Mouse (Mus musculus) neural tube, embryonic 14.5 days (tissue): ENCODE results near the gene Znfx1. TPM values are rescaled to one million over a fixed set of nuclear protein-coding genes. Genes with fewer than 3 reads are reported as not detected.

Experiments used
- ATAC-seq: fragments of 200-750 bp; cut with Nextera tagmentation; 2 replicates; pipeline ENCODE4 v1.8.0; 2017; ENCODE audit warnings: low read depth, mild to moderate bottlenecking, moderate TSS enrichment, moderate library complexity
- H3K27ac ChIP-seq: fragments of 300-500 bp; sonication (generic); 2 replicates; pipeline ENCODE4 v1.5.1; 2014; ENCODE audit warnings: low read depth, mild to moderate bottlenecking, control low read depth, low read length, moderate library complexity, mixed read lengths
- H3K27me3 ChIP-seq: fragments of 300-500 bp; sonication (generic); 2 replicates; pipeline ENCODE4 v1.6.1; 2014; ENCODE audit warnings: low read length; ENCODE audit not compliant: control insufficient read depth, insufficient read depth
- H3K36me3 ChIP-seq: fragments of 300-500 bp; sonication (generic); 2 replicates; pipeline ENCODE4 v1.6.1; 2014; ENCODE audit warnings: low read length, mixed read lengths; ENCODE audit not compliant: control insufficient read depth, insufficient read depth
- H3K4me1 ChIP-seq: fragments of 300-500 bp; sonication (generic); 2 replicates; pipeline ENCODE4 v1.6.1; 2014; ENCODE audit warnings: low read length; ENCODE audit not compliant: control insufficient read depth, insufficient read depth
- H3K4me2 ChIP-seq: fragments of 300-500 bp; sonication (generic); 2 replicates; pipeline ENCODE4 v1.6.1; 2014; ENCODE audit warnings: mild to moderate bottlenecking, low read depth, low read length, control low read depth
- H3K4me3 ChIP-seq: fragments of 300-500 bp; sonication (generic); 2 replicates; pipeline ENCODE4 v1.5.1; 2014; ENCODE audit warnings: low read depth, low read length, control low read depth, mixed read lengths
- H3K9ac ChIP-seq: fragments of 300-500 bp; sonication (generic); replicated peaks from 2 replicates; pipeline ENCODE4 v1.6.1; 2014; ENCODE audit warnings: low read depth, mild to moderate bottlenecking, control low read depth, low read length, mixed read lengths
- H3K9me3 ChIP-seq: fragments of 300-500 bp; sonication (generic); 2 replicates; pipeline ENCODE4 v1.6.1; 2016; ENCODE audit warnings: low read length; ENCODE audit not compliant: control insufficient read depth
- WGBS: fragments of 180-500 bp; shearing (Covaris S2); extraction: QIAGEN DNeasy Blood & Tissue Kit; methylation state at CpG from one replicate; pipeline ENCODE4 v1.1.7; 2014; 5-methylcytosine and 5-hydroxymethylcytosine counted together
- polyA plus RNA-seq: library from polyadenylated mRNA; unstranded; fragments of >200 nt; fragmentation: Nextera tagmentation; extraction: Ambion mirVana; gene quantifications from 2 replicates; pipeline ENCODE4 v1.2.1, GENCODE M21; 2014

Znfx1 gene
- polyA plus RNA-seq, 1 experiment from 2014 or later, result 8.3 TPM

- Histone ChIP-seq H3K36me3 (peaks cover 35% of the 10 kb centered on the region), H3K4me1 (peaks cover 12% of the 10 kb centered on the region), H3K27ac (no peak overlapping the region), H3K9ac (no peak overlapping the region), H3K4me3 (no peak overlapping the region), H3K4me2 (no peak overlapping the region), H3K27me3 (no peaks in the 10 kb centered on the region), H3K9me3 (no peaks in the 10 kb centered on the region)
- no peak for ATAC-seq
- WGBS, result 54% methylated on average over 3 of the region's 3 CpGs
Observed at GRCm38 (mm10) chr2:167058814-167059387, 3.9 kb downstream of the Znfx1 start.

GRCm38 (mm10) chr2:167058201-167058600 is 4.6 kb downstream of the Znfx1 start:
- no peaks in the 10 kb centered on the region for H3K27me3 ChIP-seq
- peaks cover 35% of the 10 kb centered on the region for H3K36me3 ChIP-seq
- no peak overlapping the region for H3K9ac ChIP-seq
- 71% methylated on average over 3 of the region's 3 CpGs for WGBS
- H3K9me3 ChIP-seq, result no peaks in the 10 kb centered on the region
- no peak for ATAC-seq
- H3K27ac ChIP-seq, result no peak overlapping the region
- H3K4me3 ChIP-seq, result no peak overlapping the region
- H3K4me2 ChIP-seq, result no peak overlapping the region
- peaks cover 13% of the 10 kb centered on the region for H3K4me1 ChIP-seq

GRCm38 (mm10) chr2:167056942-167057323 is 5.9 kb downstream of the Znfx1 start:
- H3K4me2 ChIP-seq, result no peak overlapping the region
- ATAC-seq, result no peak
- H3K27me3 ChIP-seq, result no peaks in the 10 kb centered on the region
- H3K36me3 ChIP-seq, result peaks cover 35% of the 10 kb centered on the region
- H3K9ac ChIP-seq, result no peak overlapping the region
- peaks cover 16% of the 10 kb centered on the region for H3K4me1 ChIP-seq
- H3K9me3 ChIP-seq, result no peaks in the 10 kb centered on the region
- no peak overlapping the region for H3K4me3 ChIP-seq
- 88% methylated on average over 5 of the region's 5 CpGs for WGBS
- H3K27ac ChIP-seq, result no peak overlapping the region

- peaks cover 35% of the 10 kb centered on the region for H3K36me3 ChIP-seq
- no peak overlapping the region for H3K9ac ChIP-seq
- no peak overlapping the region for H3K4me3 ChIP-seq
- H3K27ac ChIP-seq, result no peak overlapping the region
- no peak overlapping the region for H3K4me2 ChIP-seq
- WGBS, result 96% methylated on average over 15 of the region's 15 CpGs
- no peaks in the 10 kb centered on the region for H3K9me3 ChIP-seq
- no peak for ATAC-seq
- peaks cover 10% of the 10 kb centered on the region for H3K4me1 ChIP-seq
- no peaks in the 10 kb centered on the region for H3K27me3 ChIP-seq
Observed at GRCm38 (mm10) chr2:167056210-167056941, 6.4 kb downstream of the Znfx1 start.

GRCm38 (mm10) chr2:167055386-167055785 is 7.4 kb downstream of the Znfx1 start:
- ATAC-seq, result no peak
- Histone ChIP-seq H3K36me3 (peaks cover 35% of the 10 kb centered on the region), H3K4me3 (no peak overlapping the region), H3K9ac (no peak overlapping the region), H3K27me3 (no peaks in the 10 kb centered on the region), H3K4me1 (peaks cover 6% of the 10 kb centered on the region), H3K27ac (no peak overlapping the region), H3K9me3 (no peaks in the 10 kb centered on the region), H3K4me2 (no peak overlapping the region)
- 88% methylated on average over 15 of the region's 15 CpGs for WGBS

- H3K4me3 ChIP-seq, result no peak overlapping the region
- no peaks in the 10 kb centered on the region for H3K27me3 ChIP-seq
- H3K4me1 ChIP-seq, result peaks cover 6% of the 10 kb centered on the region; the same call in 1 of the 2 replicates
- H3K27ac ChIP-seq, result no peak overlapping the region
- ATAC-seq, result peak; percentile 14; the same call in 1 of the 2 replicates
- no peak overlapping the region for H3K4me2 ChIP-seq
- H3K9ac ChIP-seq, result no peak overlapping the region
- H3K36me3 ChIP-seq, result peaks cover 46% of the 10 kb centered on the region
- WGBS, result 63% methylated on average over 9 of the region's 9 CpGs
- no peaks in the 10 kb centered on the region for H3K9me3 ChIP-seq
Observed at GRCm38 (mm10) chr2:167053127-167053844, 9.5 kb downstream of the Znfx1 start.

GRCm38 (mm10) chr2:167048698-167049358 is 14.0 kb downstream of the Znfx1 start:
- no peak overlapping the region for H3K27ac ChIP-seq
- H3K36me3 ChIP-seq, result peaks cover 56% of the 10 kb centered on the region
- no peak overlapping the region for H3K4me3 ChIP-seq
- H3K9me3 ChIP-seq, result no peaks in the 10 kb centered on the region
- no peaks in the 10 kb centered on the region for H3K27me3 ChIP-seq
- 93% methylated on average over 8 of the region's 8 CpGs for WGBS
- peaks cover 4% of the 10 kb centered on the region; the same call in 1 of the 2 replicates for H3K4me1 ChIP-seq
- ATAC-seq, result no peak
- H3K4me2 ChIP-seq, result no peak overlapping the region
- H3K9ac ChIP-seq, result no peak overlapping the region

GRCm38 (mm10) chr2:167048223-167048622 is 14.6 kb downstream of the Znfx1 start:
- Histone ChIP-seq H3K36me3 (peaks cover 60% of the 10 kb centered on the region), H3K9me3 (no peaks in the 10 kb centered on the region), H3K9ac (no peak overlapping the region), H3K27ac (no peak overlapping the region), H3K4me1 (peaks cover 3% of the 10 kb centered on the region; the same call in 1 of the 2 replicates), H3K4me3 (no peak overlapping the region), H3K4me2 (no peak overlapping the region), H3K27me3 (no peaks in the 10 kb centered on the region)
- ATAC-seq, result no peak
- WGBS, result 96% methylated on average over 10 of the region's 10 CpGs
